Mouse (Mus musculus) adrenal gland, adult (tissue): ENCODE data around the gene Tmem86b.
A peak's percentile ranks its signal among the peaks of the same experiment; 100 is the strongest.
"Not testable (repeated sequence)": the region's sequence is repeated elsewhere in the genome, so short reads cannot be mapped to it uniquely, and the experiment has no call there.

Source experiments
- DNase-seq, 2 experiments: peaks; one replicate each; pipeline ENCODE4 v3.0.0; 2022 to 2023; ENCODE audit warnings: low spot score in 1 of 2; ENCODE audit not compliant: inconsistent age in 2 of 2

Tmem86b gene

DNA sequence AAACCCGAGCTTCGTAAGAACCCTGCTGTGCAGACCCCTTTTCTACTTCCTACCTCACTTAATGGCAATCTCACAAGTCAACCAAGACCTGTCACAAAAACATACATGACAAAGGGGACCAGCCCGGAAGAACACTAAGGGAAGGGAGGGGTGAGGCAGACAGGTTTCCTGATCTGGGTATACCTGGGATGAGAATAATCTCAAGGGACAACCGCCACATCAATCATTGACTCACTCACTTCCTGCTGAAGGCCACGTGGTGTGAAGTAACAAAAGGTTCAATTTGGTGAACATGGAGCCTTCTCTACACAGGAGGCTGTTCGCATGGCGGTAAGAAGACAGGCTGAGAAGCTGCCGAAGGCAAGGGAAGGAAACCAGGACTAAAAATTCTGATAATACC is 20.4 kb upstream of the Tmem86b start:
- DNase-seq = peak in 1 of 2 experiments; percentile 69

DNA sequence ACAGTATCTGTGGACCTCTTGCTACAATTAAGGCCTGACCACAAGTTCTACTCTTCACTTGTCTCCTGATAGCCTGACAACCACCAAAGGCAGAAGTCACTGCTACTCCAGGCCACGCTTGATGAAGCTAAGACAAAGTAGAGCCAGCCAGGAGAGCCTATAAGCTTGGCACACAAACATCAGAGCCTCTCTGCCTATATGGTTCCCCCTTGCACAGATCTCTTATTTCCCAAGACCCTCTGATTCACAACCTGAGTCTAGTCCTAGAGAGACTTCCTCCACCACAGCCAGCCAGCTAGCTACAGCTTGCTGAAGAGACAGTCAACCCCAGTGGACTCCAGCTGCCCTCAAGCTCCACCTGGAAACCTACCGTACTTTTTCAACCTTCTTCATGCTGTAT is 16.8 kb upstream of the Tmem86b start:
- no peak for DNase-seq

DNA sequence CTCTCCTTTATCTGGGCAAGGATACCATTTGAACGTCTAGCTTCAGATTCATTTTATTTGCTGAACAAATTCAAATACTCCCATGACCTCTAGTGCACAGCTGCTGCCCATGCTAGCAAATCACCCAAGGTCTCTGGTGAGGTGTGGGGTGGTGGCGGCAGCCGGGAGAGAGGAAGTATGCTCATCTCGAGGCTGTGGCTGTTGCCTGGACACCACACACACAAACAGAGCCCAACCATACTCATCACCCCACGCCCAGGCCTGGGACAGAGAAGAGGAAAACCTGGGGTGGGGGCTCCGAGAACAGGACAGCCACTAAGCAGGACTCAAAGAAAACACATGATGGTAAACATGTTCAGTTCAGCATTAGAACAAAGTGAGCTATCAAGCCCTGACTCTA is 16.1 kb upstream of the Tmem86b start:
- peak in 1 of 2 experiments; percentile 77 for DNase-seq

DNA sequence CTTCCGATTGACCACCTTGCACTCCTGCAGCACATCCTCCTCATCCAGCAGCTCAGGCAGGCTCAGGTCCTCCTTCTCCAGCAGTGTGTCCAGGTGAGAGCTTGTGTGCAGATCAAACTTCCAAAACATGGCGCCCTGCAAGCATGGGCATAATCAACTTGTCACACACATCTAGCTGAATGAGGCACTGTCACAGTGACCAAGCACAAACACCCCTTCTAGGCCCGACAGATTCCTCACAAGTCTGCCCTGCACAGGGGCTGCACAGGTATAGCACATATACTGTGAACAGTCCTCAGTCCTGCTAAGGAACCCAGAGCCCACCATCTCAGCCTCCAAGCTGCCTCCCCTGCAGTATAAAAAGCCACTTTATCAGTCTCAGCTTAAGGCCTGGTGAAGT is 15.6 kb upstream of the Tmem86b start:
- no peak for DNase-seq

DNA sequence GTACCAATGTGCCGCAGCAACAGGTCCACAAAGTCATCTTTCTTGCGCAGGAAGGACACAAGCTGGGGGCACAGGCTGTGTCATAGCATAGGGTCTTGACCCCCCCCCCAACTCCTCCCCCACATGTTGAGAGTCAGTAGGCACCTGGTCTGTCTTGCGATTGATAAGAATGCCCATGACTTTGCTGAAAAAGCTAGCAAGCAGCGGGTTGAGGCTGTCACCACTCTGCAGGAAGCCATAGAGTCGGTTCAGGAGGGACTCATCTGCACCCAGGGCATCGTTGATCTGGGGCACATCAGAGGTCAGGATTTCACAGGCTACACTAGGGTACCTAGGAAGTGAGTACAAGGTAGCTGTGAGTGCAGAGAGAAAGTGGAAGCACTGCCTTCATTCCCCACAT is 12.0 kb upstream of the Tmem86b start:
- DNase-seq = no peak

DNA sequence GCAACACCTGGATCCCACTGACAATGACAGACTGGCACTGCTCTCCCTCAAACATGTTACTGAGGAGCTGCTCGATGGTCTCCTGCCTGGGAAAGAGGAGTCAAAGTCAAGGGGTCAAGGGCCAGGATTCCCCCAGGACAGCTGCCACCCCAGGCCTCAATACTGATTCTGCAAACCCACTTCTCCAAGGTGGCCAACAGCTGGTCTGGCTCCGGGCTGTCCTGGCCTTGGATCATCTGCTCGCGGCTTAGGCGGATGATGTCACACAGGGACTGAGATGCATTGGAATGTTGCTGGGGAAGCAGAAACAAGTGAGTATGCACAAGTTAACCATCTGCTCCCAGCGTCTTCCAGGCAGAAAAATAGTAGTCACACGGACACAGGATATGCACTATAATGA is 10.7 kb upstream of the Tmem86b start:
- peak in 1 of 2 experiments; percentile 49 for DNase-seq

DNA sequence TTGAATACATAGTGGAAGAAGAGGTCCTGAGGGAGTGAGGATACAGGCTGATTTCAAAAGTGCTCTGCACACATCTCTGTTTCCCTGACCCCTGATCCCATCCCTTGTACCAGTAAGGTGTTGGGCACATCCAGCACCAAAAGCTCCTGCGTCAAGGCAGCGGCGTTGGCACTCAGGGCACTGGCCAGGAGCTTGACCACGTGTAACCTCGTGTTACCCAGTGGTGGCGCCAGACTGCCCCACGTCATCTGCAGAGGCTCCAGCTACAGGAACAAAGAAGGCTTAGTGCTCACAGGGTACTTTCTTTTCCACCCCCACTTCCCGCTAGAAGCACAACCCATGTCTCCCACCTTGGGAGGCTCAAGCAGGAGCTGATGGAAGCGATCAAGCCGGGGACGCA is 9.9 kb upstream of the Tmem86b start:
- peak in 1 of 2 experiments; percentile 23 for DNase-seq

DNA sequence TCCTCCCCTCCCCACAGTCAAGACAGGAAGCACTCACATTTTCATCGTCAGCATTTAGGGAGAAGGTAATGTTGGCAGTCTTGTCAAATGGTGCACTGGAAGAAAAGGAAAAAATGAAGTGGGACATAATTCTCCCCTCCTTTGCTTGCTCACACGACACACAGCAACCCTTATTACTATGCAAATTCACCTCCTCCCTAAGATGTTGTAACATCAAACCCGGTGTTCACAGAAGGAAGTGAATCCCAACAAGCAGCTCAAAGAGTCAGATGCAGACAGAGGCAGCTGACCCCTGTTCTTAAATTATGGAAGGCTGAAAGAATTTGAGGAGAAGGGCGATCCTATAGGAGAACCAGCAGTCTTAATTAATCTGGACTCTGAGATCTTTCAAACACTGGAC is 5.0 kb upstream of the Tmem86b start:
- no peak for DNase-seq

DNA sequence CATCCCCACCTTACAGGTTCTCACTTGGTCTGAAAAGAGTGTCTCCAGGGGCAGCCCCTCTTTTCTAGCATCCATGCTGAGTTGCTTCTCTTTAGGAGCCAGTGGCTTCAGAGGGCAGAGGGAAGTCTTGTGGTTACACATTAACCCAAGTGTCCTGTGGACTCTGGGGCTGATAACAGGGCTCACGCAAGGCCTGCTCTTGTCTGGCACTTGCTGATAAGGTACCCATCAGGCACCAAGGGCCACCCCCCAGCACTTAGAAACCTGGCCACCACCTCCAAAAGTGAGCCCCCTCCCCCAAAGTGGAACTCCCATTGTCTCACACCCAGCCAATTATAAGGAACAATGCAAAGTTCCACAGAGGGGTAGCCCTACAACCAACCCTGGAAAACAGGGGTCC is 1.0 kb downstream of the Tmem86b start:
- peak in 1 of 2 experiments; percentile 21 for DNase-seq

DNA sequence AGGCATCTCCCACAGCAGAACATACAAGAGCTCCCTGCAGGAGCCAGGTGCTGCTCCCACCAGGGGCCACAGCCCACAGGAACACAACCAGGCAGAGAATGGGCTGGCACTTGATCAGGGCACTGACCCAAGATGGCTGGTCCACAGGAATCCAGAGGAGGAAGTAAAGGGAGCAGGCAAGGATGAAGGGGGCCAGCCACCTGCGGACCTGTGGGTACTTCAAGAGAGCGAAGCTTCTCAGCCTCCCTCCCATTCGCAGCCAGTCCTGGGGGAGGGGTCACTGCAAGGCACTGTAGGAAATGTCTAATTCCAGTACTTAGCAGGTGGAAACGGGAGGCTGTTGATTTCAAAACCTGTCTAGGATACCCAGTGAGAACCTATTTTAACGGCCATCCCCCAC is 1.6 kb downstream of the Tmem86b start:
- DNase-seq = peak in 1 of 2 experiments; percentile 23

DNA sequence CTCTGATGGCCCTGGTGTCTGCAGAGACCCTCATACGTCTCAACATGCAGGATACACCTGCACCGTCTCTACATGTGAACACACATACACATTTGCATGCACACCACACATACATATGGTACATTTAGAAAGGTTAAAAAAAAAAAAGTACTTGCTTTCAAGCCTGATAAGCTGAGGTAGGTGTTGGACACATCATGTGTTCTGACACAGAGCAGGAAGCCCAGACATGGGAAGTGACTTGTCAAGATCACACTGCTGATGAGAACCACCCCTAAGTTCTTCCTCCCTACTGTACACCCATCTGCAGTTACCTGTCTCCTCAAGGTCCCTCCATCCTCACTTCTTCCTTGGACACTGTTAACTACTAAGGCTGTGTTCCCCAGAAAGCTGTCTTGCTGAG is 5.3 kb downstream of the Tmem86b start:
- peak in 1 of 2 experiments; percentile 18 for DNase-seq

DNA sequence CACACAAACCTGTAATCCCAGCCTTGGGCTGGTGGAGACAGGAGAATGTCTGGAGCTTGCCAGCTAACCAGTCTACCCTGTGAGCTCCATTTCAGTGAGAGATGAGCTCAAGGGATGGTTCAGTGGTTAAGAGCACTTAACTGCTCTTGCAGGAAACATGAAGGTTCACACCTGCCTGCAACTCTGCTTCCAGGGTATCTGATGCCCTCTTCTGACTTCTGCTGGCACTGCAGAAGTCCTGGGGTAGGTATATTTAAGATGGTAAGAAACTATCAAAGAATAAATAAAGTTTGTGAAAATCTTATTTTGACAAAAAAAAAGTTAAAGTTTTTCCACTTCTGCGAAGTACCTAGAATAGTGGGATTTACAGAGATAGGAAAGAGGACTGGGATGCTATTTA is 6.9 kb downstream of the Tmem86b start:
- no peak for DNase-seq

DNA sequence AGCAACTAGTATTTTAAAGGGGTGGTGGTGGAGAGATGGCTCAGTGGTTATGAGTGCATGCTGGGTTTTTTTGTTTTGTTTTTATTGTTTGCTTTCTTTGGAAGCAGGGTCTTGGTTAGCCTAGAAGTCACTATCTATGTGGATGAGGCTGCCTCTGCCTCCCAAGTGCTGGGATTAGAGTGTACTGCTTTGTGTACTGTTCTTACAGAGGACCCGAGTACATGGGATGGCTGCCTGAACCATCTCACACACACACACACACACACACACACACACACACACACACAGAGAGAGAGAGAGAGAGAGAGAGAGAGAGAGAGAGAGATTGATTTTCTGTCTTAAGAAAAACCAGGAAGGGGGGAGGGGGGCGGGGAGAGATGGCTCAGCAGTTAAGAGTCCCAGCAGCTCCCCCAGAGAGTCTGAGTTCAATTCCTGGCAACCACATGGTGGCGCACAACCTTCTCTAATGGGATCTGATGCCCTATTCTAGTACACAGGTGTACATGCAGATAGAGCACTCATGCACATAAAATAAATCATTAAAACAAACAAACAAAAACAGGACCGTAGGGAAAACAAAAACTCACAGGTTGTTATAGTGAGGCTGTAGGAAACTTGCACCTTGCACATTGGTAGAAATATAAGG is 7.6 kb downstream of the Tmem86b start:
- DNase-seq = peak in 1 of 2 experiments; percentile 69

DNA sequence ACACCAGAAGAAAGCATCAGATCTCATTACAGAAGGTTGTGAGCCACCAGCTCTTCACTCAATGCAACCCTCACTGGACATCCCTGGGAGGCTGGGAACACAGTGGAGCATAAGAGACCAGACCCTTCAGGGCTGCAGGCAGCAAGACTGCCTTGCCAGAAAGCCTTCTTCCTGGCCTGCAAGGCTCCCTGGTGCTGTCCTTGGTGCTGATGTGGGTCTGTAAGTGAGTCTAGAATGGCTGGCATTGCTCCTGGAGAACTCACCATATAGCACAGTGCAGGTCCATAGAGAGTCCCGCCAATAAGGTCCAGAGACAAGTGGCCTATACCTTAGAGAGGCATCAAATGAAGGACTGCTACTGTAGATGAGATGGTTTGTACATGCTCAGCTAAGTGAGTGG is 11.2 kb downstream of the Tmem86b start:
- DNase-seq = peak in 1 of 2 experiments; percentile 65

DNA sequence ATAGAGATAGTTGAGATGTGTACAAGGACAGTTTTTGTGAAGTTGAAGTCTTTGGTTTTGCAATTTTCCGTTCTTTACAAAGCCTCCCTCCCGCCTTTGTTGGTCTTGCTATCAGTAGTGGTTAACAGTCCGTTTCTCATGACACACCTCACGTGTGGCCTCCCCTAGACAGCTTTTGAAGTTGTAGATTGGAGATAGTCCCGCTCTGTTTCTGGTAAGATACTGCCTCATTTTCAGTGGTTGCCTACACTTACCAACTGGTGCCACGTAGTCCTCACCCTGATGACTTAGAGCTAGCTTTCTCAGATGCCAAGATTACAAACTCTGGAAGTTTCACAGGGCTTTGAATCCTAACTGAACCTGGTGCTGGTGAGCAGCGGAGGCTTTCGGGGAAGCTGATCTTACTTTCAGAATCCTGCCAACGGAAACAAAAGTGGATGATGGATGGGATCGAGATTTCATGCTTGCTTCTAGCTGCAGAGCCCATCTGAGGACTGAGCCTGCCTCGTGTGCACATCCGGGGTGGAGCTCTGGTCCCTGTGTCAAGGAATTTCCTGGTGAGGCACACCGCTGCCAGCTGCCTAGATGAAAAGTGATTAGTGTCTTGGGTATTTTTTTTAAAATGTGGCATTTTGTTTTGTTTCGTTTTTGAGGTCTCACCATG is 17.4 kb downstream of the Tmem86b start:
- no peak for DNase-seq

DNA sequence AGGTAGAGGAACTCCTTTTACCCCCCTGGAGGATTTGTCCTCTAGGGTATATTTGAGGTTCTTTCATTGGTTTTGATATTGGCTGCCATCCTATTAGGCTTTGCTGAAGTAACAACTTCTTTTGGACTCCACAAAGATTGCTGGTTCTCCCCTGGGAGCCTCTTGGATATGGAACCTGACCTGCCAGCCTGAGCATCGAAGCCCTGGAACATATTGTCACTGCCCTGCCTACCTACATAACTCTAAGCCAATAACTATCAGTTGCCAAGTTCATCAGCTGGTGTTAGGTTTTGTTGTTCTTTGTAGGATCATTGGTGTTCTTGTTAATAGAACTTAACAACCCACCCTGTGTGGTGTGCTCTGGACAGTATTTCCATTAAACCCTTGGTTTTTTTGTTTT is 18.3 kb downstream of the Tmem86b start:
- no peak for DNase-seq

DNA sequence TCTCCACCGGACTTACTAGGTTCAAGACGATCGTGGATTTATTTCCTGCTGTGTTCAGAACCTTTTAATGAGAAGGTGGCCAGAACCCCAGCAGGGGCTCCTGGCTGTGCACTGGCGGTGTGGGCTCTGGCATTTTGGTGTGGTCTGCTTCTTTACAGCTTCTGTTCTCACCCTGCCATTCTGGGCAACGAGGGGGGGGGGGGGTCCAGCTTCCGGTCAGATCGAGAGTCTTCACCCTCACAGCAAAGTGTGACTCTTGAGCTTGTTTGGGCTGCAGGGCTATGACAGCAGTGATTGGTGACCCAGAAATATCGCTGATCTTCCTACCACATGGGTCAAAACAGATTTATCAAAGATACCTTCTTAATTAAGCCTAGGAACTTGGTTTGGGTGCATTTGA is 18.8 kb downstream of the Tmem86b start:
- no peak for DNase-seq

DNA sequence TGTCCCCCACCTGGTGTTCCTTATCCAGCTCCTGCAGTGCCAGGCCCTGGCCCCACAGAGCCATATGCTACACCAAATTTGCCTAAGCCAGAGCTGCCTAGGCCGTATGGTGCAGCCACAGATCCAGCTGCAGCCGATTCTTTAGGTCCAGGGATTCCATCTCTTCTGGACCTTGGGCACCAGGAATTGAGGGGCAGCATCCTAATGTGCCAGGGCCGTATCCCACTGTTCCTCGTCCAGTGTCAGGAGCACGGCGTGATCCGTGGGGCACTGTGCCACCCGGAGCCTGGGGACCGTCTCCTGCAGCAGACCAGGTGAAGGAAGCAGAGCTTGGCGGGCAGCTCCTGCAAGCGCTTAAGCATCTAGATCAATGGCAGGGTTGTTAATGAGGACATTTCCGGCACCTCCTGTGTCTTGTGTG is 19.3 kb downstream of the Tmem86b start:
- DNase-seq = no peak

DNA sequence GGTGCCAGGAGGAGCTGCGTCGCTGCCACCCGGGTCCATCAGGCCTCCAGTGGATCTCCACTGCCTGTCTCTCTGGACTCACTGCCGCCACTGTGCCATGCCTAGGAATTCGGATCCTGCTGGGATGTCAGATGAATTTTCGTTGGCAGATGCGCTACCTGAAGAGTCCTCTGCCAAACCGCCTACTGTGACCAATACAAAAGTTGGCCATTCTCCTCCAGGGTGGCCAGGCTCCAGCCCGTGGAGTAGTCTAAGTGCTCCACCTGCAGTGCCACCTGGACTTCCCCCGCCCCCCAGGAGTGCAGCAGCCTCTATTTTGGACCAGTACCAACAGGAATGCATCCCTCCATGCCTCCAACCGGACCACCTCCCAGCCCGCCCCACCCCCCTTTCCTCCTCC is 19.7 kb downstream of the Tmem86b start:
- no peak for DNase-seq

DNA sequence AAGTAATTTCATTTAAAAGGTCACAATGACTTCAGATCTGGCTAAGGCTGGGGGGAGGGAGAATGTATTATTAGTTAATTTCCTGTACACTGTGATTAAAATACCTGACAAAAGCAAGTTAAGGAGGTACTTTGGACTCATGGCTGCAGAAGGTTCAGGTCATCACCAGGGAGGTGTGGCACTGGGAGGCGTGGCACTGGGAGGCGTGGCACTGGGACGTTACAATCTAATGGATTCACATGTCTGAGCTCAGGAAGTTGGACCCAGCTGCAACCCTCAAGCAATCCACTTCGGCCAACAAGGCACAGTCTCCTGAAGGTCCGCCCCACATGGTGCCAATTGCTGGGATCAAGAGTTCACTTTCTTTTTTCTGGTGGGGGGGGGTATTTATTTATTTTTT is 23.2 kb downstream of the Tmem86b start:
- DNase-seq = no peak

DNA sequence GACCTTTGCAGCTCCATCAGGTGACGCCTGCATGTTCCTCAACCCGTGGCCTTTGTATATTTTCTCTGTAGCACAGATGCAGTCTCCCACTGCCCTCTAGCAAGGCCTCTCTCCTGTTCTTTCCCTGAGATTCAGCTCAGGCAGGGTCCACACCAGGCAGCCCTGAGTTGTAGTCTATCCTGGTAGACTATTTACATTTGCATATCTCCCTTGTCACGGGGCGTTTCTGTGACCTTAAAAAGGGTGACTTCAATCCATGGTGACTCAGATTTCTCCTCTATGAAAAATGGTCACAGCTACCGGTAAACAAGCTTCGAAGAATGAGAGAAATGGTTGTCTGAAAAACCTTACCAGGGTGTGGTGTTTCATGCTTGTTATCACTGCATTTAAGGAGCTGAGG is 27.3 kb downstream of the Tmem86b start, which contains the start of gene Ptprh:
Gene Ptprh (minus strand): TSS at position 169 of the 400 bp plus-strand sequence.
- peak in 1 of 2 experiments; percentile 52 for DNase-seq

DNA sequence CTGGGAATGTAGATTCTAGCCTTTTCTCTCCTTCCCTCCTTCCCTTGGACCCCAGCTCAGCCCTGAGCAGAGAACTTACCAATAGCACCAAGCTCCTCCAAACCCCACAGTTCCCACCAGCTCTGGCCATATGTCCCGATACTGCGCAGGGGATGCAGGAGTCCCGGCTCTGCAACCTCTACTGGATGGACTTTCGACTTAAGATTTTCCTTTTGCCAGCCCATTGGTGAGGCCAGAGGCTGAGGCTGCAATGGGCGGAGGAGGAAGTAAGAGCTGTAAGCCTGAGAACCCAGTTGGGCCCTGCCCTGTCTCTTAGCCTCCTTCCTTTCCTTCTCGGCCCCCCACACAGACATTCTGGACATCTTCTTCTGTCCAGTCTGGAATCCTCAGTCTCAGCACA is 28.3 kb downstream of the Tmem86b start:
- no peak for DNase-seq

DNA sequence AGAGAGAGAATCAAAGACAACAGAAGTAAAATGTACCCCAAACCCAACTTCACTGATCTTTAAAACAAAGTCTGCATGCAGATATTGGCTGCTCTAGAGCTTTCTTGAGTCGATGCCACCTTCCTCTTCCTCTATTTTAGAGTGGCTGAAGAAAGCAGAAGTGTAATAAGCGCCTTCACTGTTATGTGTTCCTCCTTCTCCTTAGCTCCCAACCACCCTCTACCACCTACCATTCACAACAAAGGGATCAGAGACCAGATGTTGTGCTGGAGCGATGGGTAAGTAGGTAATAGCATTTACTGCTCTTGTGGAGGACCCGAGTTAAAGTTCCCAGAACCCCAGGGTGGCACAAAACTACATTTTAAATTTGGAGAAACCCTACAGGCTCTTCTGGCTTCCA is 34.2 kb downstream of the Tmem86b start:
- not testable (repeated sequence) for DNase-seq
